Mouse (Mus musculus) ZHBTc4 (cell line): ENCODE results near the gene Pax7.
A peak's percentile ranks its signal among the peaks of the same experiment; 100 is the strongest.

Source experiments
- DNase-seq: peaks from one replicate; pipeline ENCODE4 v3.0.0-alpha.2; 2011; ENCODE audit warnings: low read depth, low spot score

Gene Pax7

DNA sequence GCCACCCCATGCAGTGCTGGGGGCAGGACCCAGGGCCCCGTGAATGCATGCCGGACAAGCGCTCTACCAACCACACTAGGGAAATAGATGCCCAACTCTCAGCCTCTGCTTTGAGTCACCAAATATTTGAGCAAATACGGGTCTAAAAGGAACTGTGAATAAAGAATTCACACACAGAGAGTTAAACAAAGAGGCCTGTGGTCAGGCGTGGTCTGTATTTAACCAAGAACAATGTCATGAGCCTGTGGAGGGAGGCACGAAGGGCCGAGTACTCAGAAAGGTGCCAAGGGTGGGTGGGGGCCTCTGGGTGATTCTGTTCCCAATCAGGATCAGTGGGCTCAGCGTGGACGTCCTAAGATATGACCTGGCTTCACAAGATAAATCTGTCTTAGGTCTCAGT is 145.3 kb downstream of the Pax7 start:
- peak; percentile 35 for DNase-seq
